Mouse (Mus musculus) ES-E14 (cell line): ENCODE measurements around the gene Slc35f1.

Experiments used
- CHD2 ChIP-seq: IDR thresholded peaks from 2 replicates; pipeline ENCODE4 v1.6.1; 2014; ENCODE audit warnings: mild to moderate bottlenecking, low read depth, low read length, inconsistent platforms
- HCFC1 ChIP-seq: IDR thresholded peaks from 2 replicates; pipeline ENCODE4 v1.6.1; 2012; ENCODE audit warnings: low read length, inconsistent platforms, borderline replicate concordance; ENCODE audit not compliant: insufficient read depth

GRCm38 (mm10) chr10:53001136-53001535 is 310.8 kb downstream of the Slc35f1 start:
- no peak for TF ChIP-seq CHD2
- TF ChIP-seq HCFC1 = no peak
